Mouse (Mus musculus) frontal cortex, postnatal 14 days (tissue): ENCODE results near the gene Trim24.
"Not testable (repeated sequence)": the region's sequence is repeated elsewhere in the genome, so short reads cannot be mapped to it uniquely, and the experiment has no call there.

Source experiments
- DNase-seq, 2 experiments: peaks; one replicate each; pipeline ENCODE4 v3.0.0; 2022; ENCODE audit warnings: low spot score in 2 of 2

Trim24 gene

GRCm38 (mm10) chr6:37870245-37871136 lies at the start of gene Trim24:
Gene Trim24 (plus strand): TSS chr6:37870811.
- peak; percentile 89 to 91 for DNase-seq

GRCm38 (mm10) chr6:37821531-37822051 lies 49.0 kb upstream of the Trim24 start:
- DNase-seq, result no peak

- DNase-seq, result no peak
Measured at GRCm38 (mm10) chr6:37822390-37822789, 48.2 kb upstream of the Trim24 start.

- no peak for DNase-seq
Measured at GRCm38 (mm10) chr6:37823731-37824130, 46.9 kb upstream of the Trim24 start.

- not testable (repeated sequence) for DNase-seq
Measured at GRCm38 (mm10) chr6:37825331-37826115, 45.1 kb upstream of the Trim24 start.

GRCm38 (mm10) chr6:37828955-37829354 lies 41.7 kb upstream of the Trim24 start:
- no peak for DNase-seq

- DNase-seq, result no peak
Measured at GRCm38 (mm10) chr6:37829631-37830030, 41.0 kb upstream of the Trim24 start.

GRCm38 (mm10) chr6:37833691-37834090 lies 36.9 kb upstream of the Trim24 start:
- DNase-seq, result no peak

- DNase-seq, result not testable (repeated sequence)
Measured at GRCm38 (mm10) chr6:37836951-37837565, 33.6 kb upstream of the Trim24 start.

GRCm38 (mm10) chr6:37842779-37843605 lies 27.6 kb upstream of the Trim24 start:
- DNase-seq, result no peak

GRCm38 (mm10) chr6:37843647-37844273 lies 26.9 kb upstream of the Trim24 start:
- DNase-seq, result no peak

- DNase-seq, result not testable (repeated sequence)
Measured at GRCm38 (mm10) chr6:37844947-37845346, 25.7 kb upstream of the Trim24 start.

GRCm38 (mm10) chr6:37847531-37847930 lies 23.1 kb upstream of the Trim24 start:
- DNase-seq, result not testable (repeated sequence)

GRCm38 (mm10) chr6:37851352-37851751 lies 19.3 kb upstream of the Trim24 start:
- DNase-seq, result no peak

GRCm38 (mm10) chr6:37853289-37853688 lies 17.3 kb upstream of the Trim24 start:
- no peak for DNase-seq

- no peak for DNase-seq
Measured at GRCm38 (mm10) chr6:37855384-37855783, 15.2 kb upstream of the Trim24 start.

- DNase-seq, result not testable (repeated sequence)
Measured at GRCm38 (mm10) chr6:37856300-37856699, 14.3 kb upstream of the Trim24 start.

GRCm38 (mm10) chr6:37857196-37857874 lies 13.3 kb upstream of the Trim24 start:
- DNase-seq, result no peak

- DNase-seq, result no peak
Measured at GRCm38 (mm10) chr6:37858126-37858525, 12.5 kb upstream of the Trim24 start.

- DNase-seq, result no peak
Measured at GRCm38 (mm10) chr6:37862893-37863292, 7.7 kb upstream of the Trim24 start.
